Mouse (Mus musculus) inflammation-experienced regulatory T-cells, adult 6 months (primary cell): ENCODE data around the gene Tmprss11d. TPM values are rescaled to one million over a fixed set of nuclear protein-coding genes. Genes with fewer than 3 reads are reported as not detected.
"Not testable (repeated sequence)": the region's sequence is repeated elsewhere in the genome, so short reads cannot be mapped to it uniquely, and the experiment has no call there.

ENCODE experiments used
- ATAC-seq: one replicate; pipeline ENCODE4 v1.8.0; 2017
- polyA plus RNA-seq, 3 experiments: library from polyadenylated mRNA; unstranded; fragments of 100-300 nt; shearing (Covaris generic); gene quantifications; one replicate each; pipeline ENCODE4 v1.2.1; 2017

Tmprss11d gene
- polyA plus RNA-seq = not detected

DNA sequence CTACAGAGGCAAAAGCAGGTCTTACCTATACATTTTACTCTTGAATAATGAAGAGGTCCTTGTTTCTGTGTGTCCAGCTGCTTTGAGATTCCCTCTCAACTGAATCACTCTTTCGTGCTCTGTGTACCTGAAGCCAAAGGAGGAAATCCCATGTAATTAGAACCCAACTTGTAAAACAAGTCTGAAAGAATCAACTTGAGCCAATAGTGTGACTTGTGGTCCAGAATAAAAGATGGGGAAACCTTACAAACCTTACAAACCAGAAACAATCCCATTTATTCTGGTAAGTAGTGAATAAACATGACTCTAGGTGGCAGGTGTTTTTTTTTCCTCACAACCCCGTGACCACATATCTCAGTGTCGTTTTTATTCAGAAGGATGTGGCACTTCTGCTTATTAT, at the start of gene Tmprss11d:
TSS of gene Tmprss11d (minus strand) at position 101 of the 400 bp plus-strand sequence.
- no peak for ATAC-seq

- ATAC-seq = no peak
Measured at GRCm38 (mm10) chr5:86421323-86422028, 48.3 kb upstream of the Tmprss11d start.

- no peak for ATAC-seq
Measured at GRCm38 (mm10) chr5:86419494-86419893, 46.3 kb upstream of the Tmprss11d start.

DNA sequence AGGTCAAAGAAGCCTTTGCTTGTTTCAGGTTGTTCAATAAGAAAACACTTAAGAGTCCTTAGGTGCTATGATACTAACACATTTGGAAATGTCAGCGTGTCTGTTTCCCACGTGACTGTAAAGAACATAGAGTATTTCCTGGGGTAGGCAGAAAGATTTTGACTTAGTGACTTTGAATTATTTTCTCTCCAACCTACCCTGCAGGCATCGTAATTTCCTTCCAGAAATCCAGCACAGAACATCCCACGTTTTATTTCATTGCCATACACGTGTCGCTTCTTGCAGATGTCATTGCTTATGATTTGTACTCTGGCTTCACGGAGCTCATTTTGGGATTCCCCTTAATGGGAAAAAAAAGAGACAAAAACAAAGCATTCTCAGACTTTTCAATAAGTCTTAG, 41.1 kb upstream of the Tmprss11d start:
- ATAC-seq = no peak

DNA sequence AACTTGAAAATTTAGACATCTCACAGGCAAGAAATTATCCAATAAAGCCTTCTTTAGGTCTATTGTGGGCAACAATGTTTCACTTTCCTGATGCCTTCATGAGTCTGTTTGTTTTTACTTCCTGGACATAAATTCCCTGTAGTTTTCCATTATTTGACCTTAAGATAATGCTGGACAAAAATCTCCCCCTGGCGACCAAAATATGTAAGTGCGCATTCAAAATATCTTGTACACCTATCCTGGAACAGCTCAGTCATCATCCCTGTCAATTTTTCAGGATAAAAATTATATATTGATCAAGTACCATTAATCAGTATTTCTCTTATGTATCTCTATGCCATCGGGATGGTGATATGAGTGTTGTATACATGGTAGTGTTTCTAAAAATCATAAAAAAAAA, 37.6 kb upstream of the Tmprss11d start:
- peak; percentile 41 for ATAC-seq

- ATAC-seq = no peak
Measured at GRCm38 (mm10) chr5:86407941-86408340, 34.7 kb upstream of the Tmprss11d start.

DNA sequence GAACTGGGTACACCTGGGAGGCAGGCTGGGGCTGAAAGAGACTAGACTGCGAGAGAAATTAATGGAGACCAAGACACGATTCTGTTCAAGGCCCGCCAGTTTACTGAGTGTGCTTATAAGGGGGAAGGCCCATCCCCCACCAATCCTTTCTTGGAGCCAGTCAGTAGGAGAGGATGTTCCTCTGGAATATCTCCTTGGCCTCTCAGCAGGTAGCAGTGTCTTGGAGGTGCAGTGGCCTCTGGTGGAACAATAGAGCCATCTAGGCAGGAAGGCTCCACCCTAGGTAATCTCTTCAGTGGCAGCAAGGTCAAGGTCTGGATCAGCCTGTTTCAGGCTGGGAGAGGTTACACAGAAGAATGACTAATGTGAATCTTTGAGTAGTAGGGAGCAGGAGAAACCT, 34.0 kb upstream of the Tmprss11d start:
- no peak for ATAC-seq

- no peak for ATAC-seq
Measured at GRCm38 (mm10) chr5:86359412-86359985, 13.7 kb downstream of the Tmprss11d start.

GRCm38 (mm10) chr5:86352966-86353365, 20.3 kb downstream of the Tmprss11d start:
- no peak for ATAC-seq

DNA sequence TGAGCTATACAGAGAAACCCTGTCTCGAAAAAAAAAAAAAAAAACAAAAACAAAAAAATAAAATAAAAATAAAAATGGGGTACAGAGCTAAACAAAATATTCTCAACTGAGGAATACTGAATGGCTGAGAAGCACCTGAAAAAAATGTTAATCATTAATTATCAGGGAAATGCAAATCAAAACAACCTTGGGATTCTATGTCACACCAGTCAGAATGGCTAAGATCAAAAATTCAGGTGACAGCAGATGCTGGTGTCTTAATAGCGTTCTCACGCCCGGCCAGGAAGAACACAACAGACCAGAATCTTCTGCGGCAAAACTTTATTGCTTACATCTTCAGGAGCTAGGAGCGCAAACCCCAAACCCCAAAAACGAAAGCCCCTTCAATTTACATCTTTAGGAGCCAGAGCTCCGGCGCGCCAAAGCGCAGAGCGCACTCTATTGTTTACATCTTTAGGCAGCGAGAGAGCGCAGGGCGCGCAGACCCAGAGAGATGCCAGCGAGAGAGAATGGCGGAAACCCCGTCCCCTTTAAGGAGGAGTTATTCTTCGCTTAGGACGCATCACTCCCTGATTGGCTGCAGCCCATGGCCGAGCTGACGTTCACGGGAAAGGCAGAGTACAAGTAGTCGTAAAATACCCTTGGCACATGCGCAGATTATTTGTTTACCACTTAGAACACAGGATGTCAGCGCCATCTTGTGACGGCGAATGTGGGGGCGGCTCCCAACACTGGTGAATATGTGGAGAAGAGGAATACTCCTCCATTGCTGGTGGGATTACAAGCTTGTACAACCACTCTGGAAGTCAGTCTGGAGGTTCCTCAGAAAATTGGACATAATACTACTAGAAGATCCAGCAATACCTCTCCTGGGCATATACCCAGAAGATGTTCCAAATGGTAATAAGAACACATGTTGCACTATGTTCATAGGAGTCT, 54.9 kb downstream of the Tmprss11d start:
- not testable (repeated sequence) for ATAC-seq

DNA sequence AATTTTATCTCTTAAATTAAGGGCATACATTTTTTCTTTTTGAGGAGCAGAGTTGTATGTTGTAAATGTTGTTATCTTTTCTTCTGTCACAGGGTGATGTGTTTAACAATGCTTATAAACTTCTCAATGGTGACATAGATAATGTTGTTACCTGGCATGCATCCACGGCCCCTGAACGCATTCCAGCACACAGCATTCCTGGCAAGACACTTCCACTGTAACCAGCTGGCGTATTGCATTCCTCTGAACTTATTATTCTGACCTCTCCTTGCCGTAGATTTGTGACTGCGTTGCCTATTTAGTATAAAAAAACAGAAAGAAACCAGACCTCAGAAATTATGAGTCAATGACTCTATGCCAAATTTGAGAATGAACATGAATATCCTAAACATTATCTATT, 67.1 kb downstream of the Tmprss11d start:
- no peak for ATAC-seq

DNA sequence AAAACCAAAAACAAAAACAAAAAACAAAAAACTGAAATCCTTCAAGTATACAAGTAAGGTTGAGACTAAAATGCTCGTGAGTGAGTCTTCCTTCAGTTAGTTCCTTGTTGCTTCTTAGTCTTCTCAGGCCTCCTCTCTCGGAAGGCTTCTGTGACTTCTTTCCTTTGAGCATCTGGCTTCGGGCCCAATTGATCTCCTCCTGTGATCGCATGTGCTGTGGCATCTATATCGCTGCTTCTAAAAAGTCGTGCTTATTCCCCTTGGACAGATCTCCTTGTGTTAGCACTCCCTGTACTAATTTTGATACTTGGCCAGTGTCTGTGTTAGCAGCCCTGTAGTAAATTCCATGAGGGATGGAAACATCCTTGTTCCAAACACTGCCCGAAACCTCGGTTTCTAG, 69.3 kb downstream of the Tmprss11d start:
- no peak for ATAC-seq

DNA sequence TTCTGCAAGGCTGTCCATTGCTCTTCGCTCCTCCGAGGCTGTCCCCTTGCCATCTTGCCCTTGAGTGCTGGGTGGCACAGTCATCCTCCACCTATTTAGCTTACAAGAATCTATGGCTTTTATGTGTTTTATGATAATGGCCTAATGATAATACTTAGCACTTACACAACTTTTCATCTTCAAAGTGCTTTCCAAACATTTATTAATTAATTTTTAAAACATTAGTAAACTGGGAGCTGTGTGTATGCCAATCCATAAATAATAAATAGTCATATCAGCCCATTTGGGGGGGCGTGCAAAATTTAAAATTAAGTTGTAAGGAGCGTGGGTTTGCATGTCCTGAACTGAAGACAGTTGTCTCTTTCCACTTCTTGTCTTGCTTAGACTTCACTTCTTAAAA, 84.0 kb downstream of the Tmprss11d start, which contains the start of gene Tmprss11c:
TSS of gene Tmprss11c (minus strand) at position 101 of the 400 bp plus-strand sequence.
- ATAC-seq = no peak

Other genes with a start within 250 kb of the Tmprss11d start
- gene Uba6, start 200.6 kb downstream of the Tmprss11d start, polyA plus RNA-seq = 10 to 100 TPM; 20.3 to 29.4 (median 21.5) TPM
- gene Gnrhr, start 175.5 kb downstream of the Tmprss11d start, polyA plus RNA-seq = under 1 TPM in 1 of 3 experiments, not detected in 2; 0.15 TPM
- gene Tmprss11c, start 84.1 kb downstream of the Tmprss11d start, polyA plus RNA-seq = not detected
- under 1 TPM in 1 of 3 experiments, not detected in 2; 0.36 TPM for gene Tmprss11a, start 95.6 kb upstream of the Tmprss11d start, polyA plus RNA-seq
- gene Tmprss11g, start 145.2 kb upstream of the Tmprss11d start, polyA plus RNA-seq = not detected